Comparison of ENCODE assay signal across 9 mouse cellular contexts in the genomic region with DNA sequence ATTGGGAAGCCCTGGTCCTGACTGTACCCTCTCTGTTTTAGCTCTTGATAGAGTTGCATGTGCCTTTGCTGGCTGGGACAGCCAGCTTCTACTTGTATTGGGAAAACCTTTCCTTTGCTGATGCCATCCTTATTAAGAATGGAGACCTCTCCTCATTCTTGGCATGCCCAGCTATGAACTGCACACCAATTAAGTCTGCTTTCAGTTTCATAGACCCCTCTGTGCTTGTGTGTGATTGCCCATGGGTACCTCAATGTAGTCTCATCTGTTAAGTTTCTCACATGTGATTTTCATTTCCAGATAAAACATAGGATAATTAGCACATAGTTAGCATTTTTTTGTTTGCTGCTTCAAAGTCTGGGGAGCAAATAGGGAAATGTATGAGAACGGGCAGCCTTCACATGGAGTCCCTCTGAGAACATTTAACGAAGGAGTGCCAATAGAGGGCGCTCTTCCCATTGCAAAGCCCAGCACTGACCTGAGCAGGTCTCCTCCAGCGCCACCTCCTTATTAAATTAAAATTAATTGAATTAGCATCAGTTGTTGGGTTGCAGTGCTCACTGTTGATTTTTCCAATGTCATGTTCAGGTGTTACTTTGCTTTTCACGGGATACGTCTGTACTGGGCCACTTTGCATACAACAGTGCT.
A peak's percentile ranks its signal among the peaks of the same experiment; 100 is the strongest.
DNase-seq lines count a peak whose midpoint lies in the region; ATAC-seq lines count a peak whose summit lies in the region.
"Had no signal": no experiment of that assay in that cellular context is flagged by ENCODE, and none has a peak within 500 bp of the region (broad histone marks: within the 10 kb centered on the region; RNA-seq: fewer than 3 reads in every experiment).

No protein-coding gene starts in this region.

- peak; percentile 87 for ATAC-seq in activated CD4-positive, CD25-positive, alpha-beta regulatory T cell, adult 4 months
- peak; percentile 88 for ATAC-seq in intestine, embryonic 15.5 days
- ATAC-seq in erythroid progenitor cell, adult 5-6 weeks (replicated peaks; ENCODE audit: low FRiP score, poor library complexity, severe bottlenecking): no peak

- H3K9me3 ChIP-seq in intestine, embryonic 15.5 days: no peaks in the 10 kb centered on the region
- H3K9me3 ChIP-seq in midbrain, embryonic 10.5 days (replicated peaks): no peaks in the 10 kb centered on the region
- H3K9me3 ChIP-seq: stomach, embryonic 15.5 days had no signal

- H3K4me1 ChIP-seq in intestine, embryonic 15.5 days (replicated peaks): no peaks in the 10 kb centered on the region
- H3K4me1 ChIP-seq in midbrain, embryonic 10.5 days: no peaks in the 10 kb centered on the region
- H3K4me1 ChIP-seq: stomach, embryonic 15.5 days had no signal

- no peak overlapping the region for H3K4me3 ChIP-seq in intestine, embryonic 15.5 days (replicated peaks)
- H3K4me3 ChIP-seq in midbrain, embryonic 10.5 days: no peak overlapping the region
- H3K4me3 ChIP-seq: stomach, embryonic 15.5 days had no signal

- WGBS in intestine, embryonic 15.5 days: 30% methylated on average over 6 of the region's 6 CpGs
- 39% methylated on average over 6 of the region's 6 CpGs for WGBS in midbrain, embryonic 10.5 days

- intact Hi-C loops in left cerebral cortex, postnatal 14 days (cut with DNase I): loop anchor here (1.0 to 5.0 kb wide), 2 partner anchors 121 to 242 kb away; no protein-coding TSS in a partner anchor

- H3K9ac ChIP-seq in intestine, embryonic 15.5 days: no peak overlapping the region
- H3K9ac ChIP-seq: stomach, embryonic 15.5 days had no signal

- H3K4me2 ChIP-seq in intestine, embryonic 15.5 days (replicated peaks): no peak overlapping the region
- H3K4me2 ChIP-seq: stomach, embryonic 15.5 days had no signal

- 0 out of 2 replicates have a peak, but pooled peaks cover 3% of the 10 kb centered on the region for H3K36me3 ChIP-seq in intestine, embryonic 15.5 days
- peaks cover 15% of the 10 kb centered on the region; the same call in 1 of the 2 replicates for H3K36me3 ChIP-seq in midbrain, embryonic 10.5 days
- H3K36me3 ChIP-seq: stomach, embryonic 15.5 days had no signal

- no peak overlapping the region for H3K27ac ChIP-seq in intestine, embryonic 15.5 days
- no peak overlapping the region for H3K27ac ChIP-seq in midbrain, embryonic 10.5 days (replicated peaks)
- H3K27ac ChIP-seq: stomach, embryonic 15.5 days had no signal

- H3K27me3 ChIP-seq in intestine, embryonic 15.5 days (replicated peaks): no peaks in the 10 kb centered on the region
- no peaks in the 10 kb centered on the region for H3K27me3 ChIP-seq in midbrain, embryonic 10.5 days (ENCODE audit: low read depth, poor library complexity, severe bottlenecking)
- H3K27me3 ChIP-seq: stomach, embryonic 15.5 days had no signal

- DNase-seq in cerebellum, postnatal 14 days: peak; percentile 82 to 84
- DNase-seq in gastrocnemius, postnatal 10 days: peak; percentile 54
- peak; percentile 67 to 72 for DNase-seq in left cerebral cortex, postnatal 14 days (ENCODE audit: low spot score in 2 of 2)
- DNase-seq in midbrain, embryonic 10.5 days (ENCODE audit: low spot score): peak; percentile 47
- DNase-seq in right cerebral cortex, postnatal 14 days: peak; percentile 58
